Mouse (Mus musculus) liver, embryonic 12.5 days (tissue): ENCODE results near the gene Cyp27a1. TPM values are rescaled to one million over a fixed set of nuclear protein-coding genes. Genes with fewer than 3 reads are reported as not detected.

Experiments used
- ATAC-seq: fragments of 200-750 bp; cut with Nextera tagmentation; 2 replicates; pipeline ENCODE4 v1.8.0; 2017; ENCODE audit warnings: moderate number of reproducible peaks, mild to moderate bottlenecking, moderate library complexity
- H3K27ac ChIP-seq: fragments of 300-500 bp; sonication (generic); 2 replicates; pipeline ENCODE4 v1.5.1; 2016; ENCODE audit warnings: mild to moderate bottlenecking
- H3K27me3 ChIP-seq: fragments of 300-500 bp; sonication (generic); replicated peaks from 2 replicates; pipeline ENCODE4 v1.6.1; 2016; ENCODE audit warnings: mild to moderate bottlenecking, moderate library complexity
- H3K36me3 ChIP-seq: fragments of 300-500 bp; sonication (generic); 2 replicates; pipeline ENCODE4 v1.6.1; 2016; ENCODE audit warnings: mild to moderate bottlenecking, moderate library complexity
- H3K4me1 ChIP-seq: fragments of 300-500 bp; sonication (generic); 2 replicates; pipeline ENCODE4 v1.6.1; 2016
- H3K4me2 ChIP-seq: fragments of 300-500 bp; sonication (generic); 2 replicates; pipeline ENCODE4 v1.6.1; 2016; ENCODE audit warnings: mild to moderate bottlenecking, moderate library complexity
- H3K4me3 ChIP-seq: fragments of 300-500 bp; sonication (generic); 2 replicates; pipeline ENCODE4 v1.5.1; 2016; ENCODE audit warnings: mild to moderate bottlenecking, moderate library complexity
- H3K9ac ChIP-seq: fragments of 300-500 bp; sonication (generic); 2 replicates; pipeline ENCODE4 v1.6.1; 2016; ENCODE audit warnings: mild to moderate bottlenecking, moderate library complexity
- H3K9me3 ChIP-seq: fragments of 300-500 bp; sonication (generic); replicated peaks from 2 replicates; pipeline ENCODE4 v1.6.1; 2016; ENCODE audit warnings: mild to moderate bottlenecking, moderate library complexity
- WGBS: fragments of 180-500 bp; shearing (Covaris S2); methylation state at CpG from one replicate; pipeline ENCODE4 v1.1.7; 2016; ENCODE audit not compliant: insufficient replicate concordance; 5-methylcytosine and 5-hydroxymethylcytosine counted together
- polyA plus RNA-seq: library from polyadenylated mRNA; unstranded; fragments of >200 nt; fragmentation: Nextera tagmentation; extraction: Ambion mirVana; gene quantifications from 2 replicates; pipeline ENCODE4 v1.2.1, GENCODE M21; 2016

Gene Cyp27a1
- polyA plus RNA-seq, 1 experiment from 2014 or later = 2.3 TPM

DNA sequence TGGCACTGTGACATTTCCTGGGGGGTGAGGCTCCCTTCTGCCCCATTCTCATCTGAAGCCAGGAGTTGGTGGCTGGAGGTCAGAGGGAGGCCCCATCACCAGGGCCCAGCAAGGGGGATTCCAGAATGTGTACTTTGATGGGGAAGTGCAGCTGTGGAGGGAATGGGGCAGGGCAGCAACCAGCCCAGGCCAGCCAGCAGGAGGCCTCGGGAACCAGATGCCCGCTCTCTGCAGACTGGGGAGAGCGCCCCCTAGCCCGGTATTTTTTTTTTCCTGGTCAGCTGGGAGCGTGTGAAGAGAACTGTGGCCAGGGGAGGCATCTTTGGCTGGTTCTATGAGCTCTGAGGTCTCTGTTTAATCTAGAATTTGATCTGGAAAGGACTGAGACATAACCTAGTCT, 62.4 kb downstream of the Cyp27a1 start:
- H3K27me3 ChIP-seq = peaks cover 96% of the 10 kb centered on the region
- WGBS = 7% methylated on average over 5 of the region's 5 CpGs

DNA sequence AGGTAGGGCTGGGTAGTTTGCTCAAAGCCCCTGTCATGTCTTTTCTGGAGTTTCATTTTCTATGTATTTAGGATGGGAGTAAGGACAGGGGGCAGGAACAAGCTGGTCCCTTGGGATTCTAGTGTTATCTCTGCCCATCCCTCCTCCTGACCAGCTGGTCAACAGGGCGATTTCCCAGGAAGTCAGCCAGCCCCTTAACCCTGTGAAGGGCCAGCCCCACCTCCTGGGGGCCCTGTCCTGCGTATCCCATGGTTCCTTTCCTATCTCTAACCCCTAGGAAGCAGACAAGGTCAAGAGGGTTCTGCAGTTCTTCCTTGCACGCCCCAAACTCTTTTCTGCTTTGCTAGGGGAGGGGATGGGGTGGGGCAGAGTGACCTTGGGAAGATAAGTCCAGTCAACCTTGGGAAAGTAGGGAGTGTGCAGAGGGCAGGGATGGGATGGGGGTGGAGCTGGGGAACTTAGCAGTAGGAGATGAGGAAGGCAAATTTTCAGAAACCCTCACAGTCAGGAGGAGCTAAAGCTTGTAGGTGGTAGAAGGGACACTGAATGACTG, 65.6 kb downstream of the Cyp27a1 start:
- no peak overlapping the region for H3K27ac ChIP-seq
- ATAC-seq = no peak
- peaks cover 3% of the 10 kb centered on the region; the same call in 1 of the 2 replicates for H3K4me1 ChIP-seq
- no peak overlapping the region for H3K4me2 ChIP-seq
- no peaks in the 10 kb centered on the region for H3K9me3 ChIP-seq
- H3K9ac ChIP-seq = no peak overlapping the region
- H3K4me3 ChIP-seq = no peak overlapping the region
- no peaks in the 10 kb centered on the region for H3K36me3 ChIP-seq
- H3K27me3 ChIP-seq = peaks cover 96% of the 10 kb centered on the region
- WGBS = 15% methylated on average over 3 of the region's 3 CpGs

More for the DNA sequence above, 62.4 kb downstream of the Cyp27a1 start:
- Histone ChIP-seq H3K9ac (no peak overlapping the region), H3K4me1 (peaks cover 10% of the 10 kb centered on the region), H3K4me3 (no peak overlapping the region), H3K27ac (no peak overlapping the region), H3K36me3 (no peaks in the 10 kb centered on the region), H3K4me2 (no peak overlapping the region), H3K9me3 (no peaks in the 10 kb centered on the region)
- no peak for ATAC-seq

DNA sequence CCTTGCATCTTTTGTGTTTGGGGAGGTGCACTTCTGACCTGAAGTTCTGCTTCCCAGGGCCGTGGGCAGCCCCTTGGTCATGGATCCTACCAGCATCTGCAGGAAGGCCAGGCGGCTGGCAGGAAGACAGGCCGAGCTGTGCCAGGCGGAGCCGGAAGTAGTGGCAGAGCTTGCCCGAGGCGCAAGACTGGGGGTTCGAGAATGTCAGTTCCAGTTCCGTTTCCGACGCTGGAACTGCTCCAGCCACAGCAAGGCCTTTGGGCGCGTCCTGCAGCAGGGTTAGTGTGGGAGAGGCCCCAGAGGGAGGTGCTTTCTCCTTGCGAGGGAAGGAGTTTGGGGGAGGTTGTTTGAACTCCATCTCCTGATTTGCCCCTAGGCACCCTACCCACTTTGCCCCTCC, 68.7 kb downstream of the Cyp27a1 start:
- no peaks in the 10 kb centered on the region for H3K36me3 ChIP-seq
- 10% methylated on average over 14 of the region's 14 CpGs for WGBS
- no peak overlapping the region for H3K4me3 ChIP-seq
- H3K9ac ChIP-seq = no peak overlapping the region
- H3K4me1 ChIP-seq = peaks cover 8% of the 10 kb centered on the region; the same call in 1 of the 2 replicates
- ATAC-seq = no peak
- H3K27me3 ChIP-seq = peaks cover 94% of the 10 kb centered on the region
- H3K4me2 ChIP-seq = no peak overlapping the region
- H3K27ac ChIP-seq = no peak overlapping the region
- no peaks in the 10 kb centered on the region for H3K9me3 ChIP-seq

DNA sequence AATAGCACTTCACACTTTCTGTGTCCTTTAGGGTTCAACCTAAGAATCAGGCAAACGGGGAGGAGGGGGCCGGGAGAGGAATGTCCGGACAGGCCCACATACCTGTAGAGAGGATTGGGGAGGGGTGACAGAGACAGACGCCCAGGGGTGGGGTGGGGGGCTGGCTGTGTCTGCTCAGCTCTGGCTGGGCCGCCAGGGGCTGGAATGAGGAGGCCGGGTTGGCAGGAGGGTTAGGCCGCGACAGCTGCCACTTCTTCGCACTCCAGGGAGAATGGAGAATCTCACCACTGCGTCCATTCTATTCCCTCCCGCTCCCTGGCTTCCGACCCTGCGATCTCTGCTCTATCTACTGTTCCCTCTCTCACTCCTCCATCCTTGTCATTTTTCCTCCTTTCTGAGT, 70.2 kb downstream of the Cyp27a1 start:
- Histone ChIP-seq H3K9ac (no peak overlapping the region), H3K27ac (no peak overlapping the region), H3K4me2 (peak overlapping the region; percentile 67; the same call in 1 of the 2 replicates), H3K4me3 (peak overlapping the region; percentile 43), H3K27me3 (peaks cover 94% of the 10 kb centered on the region), H3K9me3 (no peaks in the 10 kb centered on the region), H3K4me1 (peaks cover 8% of the 10 kb centered on the region; the same call in 1 of the 2 replicates), H3K36me3 (no peaks in the 10 kb centered on the region)
- ATAC-seq = no peak
- WGBS = 5% methylated on average over 13 of the region's 13 CpGs

DNA sequence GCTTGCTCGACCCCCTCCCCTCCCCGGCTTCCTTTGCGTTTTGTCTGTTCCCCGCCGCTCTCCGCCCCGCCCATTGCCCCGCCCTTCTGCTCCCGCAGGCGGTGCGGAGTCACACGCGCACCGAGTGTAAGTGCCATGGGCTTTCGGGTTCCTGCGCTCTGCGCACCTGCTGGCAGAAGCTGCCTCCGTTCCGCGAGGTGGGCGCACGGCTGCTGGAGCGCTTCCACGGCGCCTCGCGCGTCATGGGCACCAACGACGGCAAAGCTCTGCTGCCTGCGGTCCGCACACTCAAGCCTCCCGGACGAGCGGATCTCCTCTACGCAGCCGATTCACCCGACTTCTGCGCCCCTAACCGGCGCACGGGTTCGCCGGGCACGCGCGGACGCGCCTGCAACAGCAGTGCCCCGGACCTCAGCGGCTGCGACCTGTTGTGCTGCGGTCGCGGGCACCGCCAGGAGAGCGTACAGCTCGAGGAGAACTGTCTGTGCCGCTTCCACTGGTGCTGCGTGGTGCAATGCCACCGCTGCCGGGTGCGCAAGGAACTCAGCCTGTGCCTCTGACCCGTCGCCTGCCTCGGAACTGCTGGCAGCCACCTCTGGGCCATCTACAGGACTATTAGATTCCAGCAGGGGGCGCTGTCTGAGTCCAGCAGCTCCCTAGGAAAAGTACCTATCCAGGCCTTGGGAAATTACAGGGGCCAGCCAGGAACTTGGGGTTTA, 70.8 kb downstream of the Cyp27a1 start:
- Histone ChIP-seq H3K4me2 (peak overlapping the region; percentile 67), H3K4me3 (peak overlapping the region; percentile 43), H3K4me1 (peaks cover 8% of the 10 kb centered on the region; the same call in 1 of the 2 replicates), H3K9me3 (no peaks in the 10 kb centered on the region), H3K9ac (no peak overlapping the region), H3K27me3 (peaks cover 94% of the 10 kb centered on the region), H3K27ac (no peak overlapping the region), H3K36me3 (no peaks in the 10 kb centered on the region)
- WGBS = 1% methylated on average over 67 of the region's 67 CpGs
- ATAC-seq = no peak

Other genes with a start within 250 kb of the Cyp27a1 start
- 51.6 and 52.4 TPM in 2 replicates for gene Cnot9, start 207.5 kb upstream of the Cyp27a1 start, polyA plus RNA-seq
- 0.12 and 0.14 TPM in 2 replicates for gene Plcd4, start 170.7 kb upstream of the Cyp27a1 start, polyA plus RNA-seq
- gene Usp37, start 169.3 kb upstream of the Cyp27a1 start, polyA plus RNA-seq = 19.2 and 19.9 TPM in 2 replicates
- 3.8 and 3.9 TPM in 2 replicates for gene Zfp142, start 125.3 kb upstream of the Cyp27a1 start, polyA plus RNA-seq
- gene Bcs1l, start 125.3 kb upstream of the Cyp27a1 start, polyA plus RNA-seq = 16.2 and 16.3 TPM in 2 replicates
- gene Rnf25, start 112.2 kb upstream of the Cyp27a1 start, polyA plus RNA-seq = 14.7 and 15.9 TPM in 2 replicates
- gene Stk36, start 112.1 kb upstream of the Cyp27a1 start, polyA plus RNA-seq = 0.75 and 1.2 TPM in 2 replicates
- gene Ttll4, start 51.8 kb upstream of the Cyp27a1 start, polyA plus RNA-seq = 15.4 and 17.8 TPM in 2 replicates
- 0.13 TPM in 1 of 2 replicates, not detected in the other for gene Prkag3, start 35.6 kb downstream of the Cyp27a1 start, polyA plus RNA-seq
- 0.13 and 0.86 TPM in 2 replicates for gene Wnt6, start 58.3 kb downstream of the Cyp27a1 start, polyA plus RNA-seq
- gene Wnt10a, start 77.9 kb downstream of the Cyp27a1 start, polyA plus RNA-seq = not detected in 2 replicates
- not detected in 2 replicates for gene Cdk5r2, start 141.4 kb downstream of the Cyp27a1 start, polyA plus RNA-seq
- 0.29 and 0.36 TPM in 2 replicates for gene Fev, start 171.8 kb downstream of the Cyp27a1 start, polyA plus RNA-seq
- gene Cryba2, start 179.6 kb downstream of the Cyp27a1 start, polyA plus RNA-seq = not detected in 2 replicates
- gene Cfap65, start 222.0 kb downstream of the Cyp27a1 start, polyA plus RNA-seq = not detected in 2 replicates
- 2.9 and 3.0 TPM in 2 replicates for gene Ihh, start 238.1 kb downstream of the Cyp27a1 start, polyA plus RNA-seq